Mouse (Mus musculus) hindbrain, embryonic 11.5 days (tissue): ENCODE results near the gene Exoc6b. TPM values are rescaled to one million over a fixed set of nuclear protein-coding genes. Genes with fewer than 3 reads are reported as not detected.

Experiments
- ATAC-seq: fragments of 200-750 bp; cut with Nextera tagmentation; 2 replicates; pipeline ENCODE4 v1.8.0; 2017; ENCODE audit warnings: mild to moderate bottlenecking, moderate TSS enrichment, moderate library complexity; ENCODE audit not compliant: low FRiP score
- DNase-seq: peaks from one replicate; pipeline ENCODE4 v3.0.0-alpha.2; 2015; ENCODE audit warnings: low spot score
- H3K27ac ChIP-seq: fragments of 300-500 bp; sonication (generic); 2 replicates; pipeline ENCODE4 v1.5.1; 2014; ENCODE audit warnings: mild to moderate bottlenecking, low read depth, low read length
- H3K27me3 ChIP-seq: fragments of 300-500 bp; sonication (generic); 2 replicates; pipeline ENCODE4 v1.6.1; 2014; ENCODE audit warnings: mild to moderate bottlenecking, low read length, moderate library complexity, mixed read lengths; ENCODE audit not compliant: control insufficient read depth, insufficient read depth
- H3K36me3 ChIP-seq: fragments of 300-500 bp; sonication (generic); 2 replicates; pipeline ENCODE4 v1.6.1; 2014; ENCODE audit warnings: mild to moderate bottlenecking, low read length, moderate library complexity, mixed read lengths; ENCODE audit not compliant: control insufficient read depth, insufficient read depth
- H3K4me1 ChIP-seq: fragments of 300-500 bp; sonication (generic); replicated peaks from 2 replicates; pipeline ENCODE4 v1.6.1; 2014; ENCODE audit warnings: low read length, mixed read lengths; ENCODE audit not compliant: control insufficient read depth, insufficient read depth
- H3K4me2 ChIP-seq: fragments of 300-500 bp; sonication (generic); replicated peaks from 2 replicates; pipeline ENCODE4 v1.6.1; 2014; ENCODE audit warnings: mild to moderate bottlenecking, low read depth, low read length
- H3K4me3 ChIP-seq: fragments of 300-500 bp; sonication (generic); 2 replicates; pipeline ENCODE4 v1.5.1; 2014; ENCODE audit warnings: low read depth, low read length
- H3K9ac ChIP-seq: fragments of 300-500 bp; sonication (generic); 2 replicates; pipeline ENCODE4 v1.6.1; 2014; ENCODE audit warnings: low read depth, low read length
- H3K9me3 ChIP-seq: fragments of 300-500 bp; sonication (generic); 2 replicates; pipeline ENCODE4 v1.6.1; 2016; ENCODE audit warnings: low read length; ENCODE audit not compliant: control insufficient read depth
- WGBS: fragments of 180-500 bp; shearing (Covaris S2); extraction: QIAGEN DNeasy Blood & Tissue Kit; methylation state at CpG from one replicate; pipeline ENCODE4 v1.1.7; 2014; 5-methylcytosine and 5-hydroxymethylcytosine counted together
- polyA plus RNA-seq: library from polyadenylated mRNA; unstranded; fragments of >200 nt; fragmentation: Nextera tagmentation; extraction: Ambion mirVana; gene quantifications from 2 replicates; pipeline ENCODE4 v1.2.1, GENCODE M21; 2014

Gene Exoc6b
- polyA plus RNA-seq, 1 experiment from 2014 or later = 46.4 TPM

DNA sequence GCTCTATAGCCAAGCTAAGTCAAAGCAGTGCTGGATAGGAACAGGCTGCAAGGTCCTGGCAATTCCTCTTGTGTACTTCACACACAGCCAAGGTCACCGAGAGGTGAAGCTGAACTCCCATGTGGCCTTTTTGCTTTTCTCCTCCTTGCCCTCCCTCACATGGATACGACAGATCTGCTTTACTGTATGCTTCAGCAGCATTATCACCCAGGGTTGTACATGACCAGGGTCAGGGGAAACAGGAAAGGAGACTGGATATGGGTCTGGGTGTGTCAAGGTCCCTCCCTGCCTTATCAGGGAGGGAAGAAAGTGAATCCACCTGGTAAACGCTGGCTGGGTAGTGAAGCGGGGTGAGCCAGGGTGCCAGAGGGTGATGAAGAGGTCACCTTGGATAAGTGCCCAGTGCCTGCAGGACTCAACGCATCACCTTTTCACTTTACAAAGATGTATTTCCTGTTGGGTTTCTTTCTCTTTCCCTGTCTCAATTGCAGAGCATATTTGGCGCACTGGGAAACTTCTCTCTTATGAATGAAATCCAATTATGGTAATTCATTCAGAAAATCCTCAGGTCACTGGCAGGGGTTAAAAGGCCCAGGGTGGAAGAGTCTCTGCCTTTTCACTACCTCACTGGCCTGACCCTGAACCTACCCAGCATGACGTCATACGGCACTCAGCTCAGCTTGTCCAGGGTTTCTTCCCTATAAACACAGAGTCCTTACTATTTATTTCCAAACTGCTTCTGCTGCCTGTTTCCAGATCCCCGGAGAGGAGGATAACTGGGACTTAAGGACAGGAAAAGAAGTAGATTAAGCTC lies 371.6 kb downstream of the Exoc6b start:
- 47% methylated on average over 9 of the region's 9 CpGs for WGBS
- Histone ChIP-seq H3K9ac (no peak overlapping the region), H3K27ac (no peak overlapping the region), H3K4me2 (no peak overlapping the region), H3K9me3 (no peaks in the 10 kb centered on the region), H3K27me3 (no peaks in the 10 kb centered on the region), H3K4me1 (peaks cover 5% of the 10 kb centered on the region), H3K4me3 (no peak overlapping the region), H3K36me3 (no peaks in the 10 kb centered on the region)
- no peak for ATAC-seq
- DNase-seq = no peak

GRCm38 (mm10) chr6:84693844-84694243 lies 375.5 kb downstream of the Exoc6b start:
- WGBS = 83% methylated on average over 4 of the region's 4 CpGs
- ATAC-seq (no peak), DNase-seq (no peak)
- Histone ChIP-seq H3K9ac (no peak overlapping the region), H3K27ac (no peak overlapping the region), H3K4me2 (no peak overlapping the region), H3K9me3 (no peaks in the 10 kb centered on the region), H3K36me3 (no peaks in the 10 kb centered on the region), H3K27me3 (no peaks in the 10 kb centered on the region), H3K4me1 (peaks cover 5% of the 10 kb centered on the region), H3K4me3 (no peak overlapping the region)

DNA sequence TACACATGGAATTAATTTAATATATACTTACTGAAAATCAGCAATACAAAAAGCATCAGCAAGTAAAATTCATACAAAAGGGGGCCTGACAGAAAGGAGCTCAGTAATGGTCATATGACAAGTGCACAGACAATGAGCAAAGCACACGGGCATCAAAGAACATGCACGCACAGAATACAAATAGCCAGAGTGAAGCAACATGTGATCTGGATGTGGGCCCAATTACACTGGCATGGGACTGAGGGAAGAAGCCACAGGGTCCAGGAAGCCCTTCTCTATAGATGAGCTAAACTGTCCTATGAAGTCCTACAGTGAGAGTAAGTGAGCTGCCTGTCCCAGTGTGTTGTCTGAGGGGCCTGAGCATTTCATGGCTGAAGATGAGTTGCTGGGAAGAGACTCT lies 376.1 kb downstream of the Exoc6b start:
- H3K4me3 ChIP-seq = no peak overlapping the region
- H3K9ac ChIP-seq = no peak overlapping the region
- no peaks in the 10 kb centered on the region for H3K27me3 ChIP-seq
- peaks cover 5% of the 10 kb centered on the region for H3K4me1 ChIP-seq
- DNase-seq (no peak), ATAC-seq (no peak)
- H3K9me3 ChIP-seq = no peaks in the 10 kb centered on the region
- no peaks in the 10 kb centered on the region for H3K36me3 ChIP-seq
- 69% methylated on average over 2 of the region's 2 CpGs for WGBS
- no peak overlapping the region for H3K27ac ChIP-seq
- no peak overlapping the region for H3K4me2 ChIP-seq

DNA sequence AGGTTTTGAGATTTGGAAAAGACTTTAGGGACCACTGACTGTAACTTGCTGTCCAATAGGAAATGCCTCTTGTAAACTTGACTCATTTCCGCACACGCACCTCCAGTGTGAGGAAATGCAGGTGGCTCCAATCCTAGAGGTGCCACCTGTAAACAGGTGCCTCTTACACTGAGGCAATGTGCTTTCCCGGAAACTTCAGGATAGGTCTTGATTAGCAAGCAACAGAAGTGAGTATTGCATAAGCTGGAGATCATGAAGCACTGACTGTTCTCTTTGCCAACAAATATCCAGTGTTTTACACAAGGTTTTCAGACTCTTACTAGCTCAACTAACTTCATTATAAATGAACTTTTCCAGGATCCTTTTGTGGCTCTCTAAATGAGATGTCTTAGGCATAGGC lies 377.4 kb downstream of the Exoc6b start:
- Histone ChIP-seq H3K9ac (no peak overlapping the region), H3K36me3 (no peaks in the 10 kb centered on the region), H3K4me3 (no peak overlapping the region), H3K27me3 (no peaks in the 10 kb centered on the region), H3K9me3 (no peaks in the 10 kb centered on the region), H3K27ac (no peak overlapping the region), H3K4me2 (no peak overlapping the region), H3K4me1 (no peaks in the 10 kb centered on the region)
- ATAC-seq = no peak
- 97% methylated on average over 3 of the region's 3 CpGs for WGBS
- DNase-seq = no peak

GRCm38 (mm10) chr6:84677770-84678169 lies 391.5 kb downstream of the Exoc6b start:
- no peaks in the 10 kb centered on the region for H3K27me3 ChIP-seq
- H3K36me3 ChIP-seq = no peaks in the 10 kb centered on the region
- no peak overlapping the region for H3K9ac ChIP-seq
- no peak overlapping the region for H3K4me2 ChIP-seq
- DNase-seq (no peak), ATAC-seq (no peak)
- no peak overlapping the region for H3K27ac ChIP-seq
- H3K4me1 ChIP-seq = no peaks in the 10 kb centered on the region
- H3K4me3 ChIP-seq = no peak overlapping the region
- no peaks in the 10 kb centered on the region for H3K9me3 ChIP-seq
- 91% methylated on average over 3 of the region's 3 CpGs for WGBS

GRCm38 (mm10) chr6:84674936-84675335 lies 394.4 kb downstream of the Exoc6b start:
- H3K27me3 ChIP-seq = no peaks in the 10 kb centered on the region
- WGBS = 93% methylated on average over 3 of the region's 3 CpGs
- no peak for ATAC-seq

DNA sequence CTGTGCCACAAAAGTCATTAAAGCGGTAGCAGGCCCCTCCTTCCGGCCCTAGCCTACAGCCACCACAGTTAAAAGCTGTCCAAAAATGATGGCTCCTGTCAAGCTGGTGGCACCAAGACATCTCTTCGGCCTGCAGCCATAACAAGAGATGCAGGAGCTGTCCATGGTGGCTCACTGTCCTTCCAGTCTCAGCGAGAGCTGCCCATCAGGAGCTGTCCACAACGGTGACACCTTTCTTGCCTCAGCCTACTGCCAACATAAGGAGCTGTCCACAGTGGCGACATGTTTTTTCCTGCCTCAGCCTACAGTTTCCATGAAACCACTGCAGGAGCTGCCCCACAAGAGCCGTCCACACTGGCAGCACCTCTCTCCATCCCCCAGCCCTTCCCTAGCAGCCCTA lies 395.2 kb downstream of the Exoc6b start:
- H3K27me3 ChIP-seq = no peaks in the 10 kb centered on the region
- H3K36me3 ChIP-seq = no peaks in the 10 kb centered on the region
- no peaks in the 10 kb centered on the region for H3K4me1 ChIP-seq
- H3K9ac ChIP-seq = no peak overlapping the region
- ATAC-seq = no peak
- 88% methylated on average over 7 of the region's 7 CpGs for WGBS
- H3K4me2 ChIP-seq = no peak overlapping the region
- H3K27ac ChIP-seq = no peak overlapping the region
- no peaks in the 10 kb centered on the region for H3K9me3 ChIP-seq
- H3K4me3 ChIP-seq = no peak overlapping the region
- DNase-seq = no peak

More at GRCm38 (mm10) chr6:84674936-84675335, 394.4 kb downstream of the Exoc6b start:
- Histone ChIP-seq H3K9me3 (no peaks in the 10 kb centered on the region), H3K4me1 (no peaks in the 10 kb centered on the region), H3K9ac (no peak overlapping the region), H3K27ac (no peak overlapping the region), H3K4me2 (no peak overlapping the region), H3K4me3 (no peak overlapping the region), H3K36me3 (no peaks in the 10 kb centered on the region)
- no peak for DNase-seq

GRCm38 (mm10) chr6:84661451-84662112 lies 407.7 kb downstream of the Exoc6b start:
- ATAC-seq (no peak), DNase-seq (no peak)
- Histone ChIP-seq H3K9me3 (no peaks in the 10 kb centered on the region), H3K4me2 (no peak overlapping the region), H3K27me3 (no peaks in the 10 kb centered on the region), H3K4me3 (no peak overlapping the region), H3K27ac (no peak overlapping the region), H3K4me1 (no peaks in the 10 kb centered on the region), H3K9ac (no peak overlapping the region), H3K36me3 (no peaks in the 10 kb centered on the region)
- 80% methylated on average over 2 of the region's 2 CpGs for WGBS

- DNase-seq (no peak), ATAC-seq (no peak)
- no peak overlapping the region for H3K27ac ChIP-seq
- H3K4me2 ChIP-seq = no peak overlapping the region
- no peaks in the 10 kb centered on the region for H3K27me3 ChIP-seq
- H3K9me3 ChIP-seq = no peaks in the 10 kb centered on the region
- no peaks in the 10 kb centered on the region for H3K36me3 ChIP-seq
- no peaks in the 10 kb centered on the region for H3K4me1 ChIP-seq
- WGBS = 93% methylated on average over 1 of the region's 1 CpGs
- H3K9ac ChIP-seq = no peak overlapping the region
- no peak overlapping the region for H3K4me3 ChIP-seq
Observed at GRCm38 (mm10) chr6:84660982-84661381, 408.3 kb downstream of the Exoc6b start.
